Mouse (Mus musculus) heart, embryonic 13.5 days (tissue): Measurements from ENCODE around the gene Cyp2w1. TPM values are rescaled to one million over a fixed set of nuclear protein-coding genes. Genes with fewer than 3 reads are reported as not detected.
A peak's percentile ranks its signal among the peaks of the same experiment; 100 is the strongest.

Source experiments
- ATAC-seq: fragments of 200-750 bp; cut with Nextera tagmentation; 2 replicates; pipeline ENCODE4 v1.8.0; 2017; ENCODE audit warnings: moderate TSS enrichment; ENCODE audit not compliant: insufficient number of reproducible peaks, low FRiP score, low TSS enrichment; ENCODE audit errors: extremely low read depth
- H3K27ac ChIP-seq: fragments of 300-500 bp; sonication (generic); replicated peaks from 2 replicates; pipeline ENCODE4 v1.5.1; 2015; ENCODE audit warnings: moderate library complexity, mild to moderate bottlenecking, inconsistent platforms
- H3K27me3 ChIP-seq: fragments of 300-500 bp; sonication (generic); replicated peaks from 2 replicates; pipeline ENCODE4 v1.6.1; 2015; ENCODE audit warnings: mild to moderate bottlenecking, inconsistent platforms
- H3K36me3 ChIP-seq: fragments of 300-500 bp; sonication (generic); 2 replicates; pipeline ENCODE4 v1.6.1; 2015; ENCODE audit warnings: mild to moderate bottlenecking, inconsistent platforms
- H3K4me1 ChIP-seq: fragments of 300-500 bp; sonication (generic); 2 replicates; pipeline ENCODE4 v1.6.1; 2015; ENCODE audit warnings: inconsistent platforms
- H3K4me2 ChIP-seq: fragments of 300-500 bp; sonication (generic); 2 replicates; pipeline ENCODE4 v1.6.1; 2015; ENCODE audit warnings: inconsistent platforms, mild to moderate bottlenecking, moderate library complexity
- H3K4me3 ChIP-seq: fragments of 300-500 bp; sonication (generic); 2 replicates; pipeline ENCODE4 v1.5.1; 2015; ENCODE audit warnings: moderate library complexity, mild to moderate bottlenecking, inconsistent platforms
- H3K9ac ChIP-seq: fragments of 300-500 bp; sonication (generic); 2 replicates; pipeline ENCODE4 v1.6.1; 2015; ENCODE audit warnings: inconsistent platforms, mild to moderate bottlenecking, moderate library complexity
- H3K9me3 ChIP-seq: fragments of 300-500 bp; sonication (generic); 2 replicates; pipeline ENCODE4 v1.6.1; 2016; ENCODE audit warnings: inconsistent platforms
- WGBS: fragments of 180-500 bp; shearing (Covaris S2); methylation state at CpG from one replicate; pipeline ENCODE4 v1.1.7; 2015; ENCODE audit warnings: mixed read lengths; 5-methylcytosine and 5-hydroxymethylcytosine counted together
- polyA plus RNA-seq: library from polyadenylated mRNA; unstranded; fragments of >200 nt; fragmentation: Nextera tagmentation; extraction: Ambion mirVana; gene quantifications from 2 replicates; pipeline ENCODE4 v1.2.1, GENCODE M21; 2015

The Cyp2w1 gene
- polyA plus RNA-seq, 1 experiment from 2014 or later, result not detected

DNA sequence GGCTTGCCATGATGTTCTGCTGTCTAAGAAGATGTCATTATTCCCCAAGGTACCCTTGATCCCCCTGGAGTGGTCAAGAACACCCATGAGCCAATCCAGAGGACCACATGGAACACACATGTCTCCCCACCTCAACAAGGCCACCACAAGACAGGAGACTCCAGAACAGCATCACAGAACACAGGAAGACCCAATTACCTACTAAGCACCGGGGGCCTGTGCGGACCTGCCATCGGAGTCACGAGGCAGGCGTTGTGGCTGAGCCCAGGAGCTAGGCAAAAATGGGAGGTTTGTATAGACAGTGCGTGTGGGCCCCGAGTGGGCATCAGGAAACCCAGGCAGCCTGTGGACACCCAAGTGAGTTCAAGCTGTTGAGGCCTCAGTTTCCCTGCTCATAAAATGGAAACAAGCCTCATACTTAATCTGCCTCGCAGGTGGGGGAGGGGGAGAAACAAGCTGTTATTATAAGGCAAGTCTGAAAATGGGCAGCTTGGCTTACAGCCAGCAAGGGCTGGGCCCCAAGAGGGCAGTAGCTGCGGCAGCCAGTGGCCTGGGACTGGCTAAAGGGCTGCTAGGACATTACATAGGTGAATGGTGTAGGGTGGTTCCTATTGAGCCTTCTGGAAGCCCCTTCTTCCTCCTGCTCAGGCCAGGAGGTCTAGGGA lies 29.0 kb upstream of the Cyp2w1 start:
- no peaks in the 10 kb centered on the region for H3K9me3 ChIP-seq
- no peaks in the 10 kb centered on the region for H3K36me3 ChIP-seq
- H3K9ac ChIP-seq, result no peak overlapping the region
- no peak overlapping the region for H3K4me3 ChIP-seq
- peaks cover 76% of the 10 kb centered on the region for H3K27me3 ChIP-seq
- peaks cover 25% of the 10 kb centered on the region for H3K4me1 ChIP-seq
- WGBS, result 69% methylated on average over 9 of the region's 9 CpGs
- H3K4me2 ChIP-seq, result peak overlapping the region; percentile 97; the same call in 1 of the 2 replicates
- no peak for ATAC-seq
- H3K27ac ChIP-seq, result no peak overlapping the region

DNA sequence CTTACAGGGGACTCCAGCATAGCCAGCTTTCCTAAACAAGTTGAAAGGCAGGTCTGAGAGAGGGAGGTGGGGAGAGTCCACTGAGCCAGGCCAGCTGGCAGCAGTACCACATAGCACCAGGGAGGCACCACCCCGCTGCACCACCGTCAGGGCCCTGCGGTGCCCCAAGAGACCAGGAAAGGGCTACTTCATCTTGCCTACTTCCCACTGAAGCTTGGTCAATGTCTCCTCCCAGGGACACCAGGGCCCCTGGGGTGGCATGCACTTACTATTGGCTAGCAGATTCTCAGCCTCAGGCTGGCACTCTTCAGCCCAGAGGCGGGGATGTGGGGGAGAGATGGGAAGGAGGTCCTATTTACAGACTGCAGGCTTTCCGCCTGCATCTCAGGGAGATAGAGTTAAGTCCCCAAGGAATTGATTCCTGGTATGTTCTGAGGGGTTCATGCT lies 28.3 kb upstream of the Cyp2w1 start:
- no peak for ATAC-seq
- Histone ChIP-seq H3K4me3 (peak overlapping the region; percentile 71; the same call in 1 of the 2 replicates), H3K27me3 (peaks cover 73% of the 10 kb centered on the region), H3K9me3 (no peaks in the 10 kb centered on the region), H3K4me1 (peaks cover 25% of the 10 kb centered on the region), H3K27ac (no peak overlapping the region), H3K36me3 (no peaks in the 10 kb centered on the region), H3K9ac (no peak overlapping the region), H3K4me2 (peak overlapping the region; percentile 97)
- 57% methylated on average over 5 of the region's 5 CpGs for WGBS

DNA sequence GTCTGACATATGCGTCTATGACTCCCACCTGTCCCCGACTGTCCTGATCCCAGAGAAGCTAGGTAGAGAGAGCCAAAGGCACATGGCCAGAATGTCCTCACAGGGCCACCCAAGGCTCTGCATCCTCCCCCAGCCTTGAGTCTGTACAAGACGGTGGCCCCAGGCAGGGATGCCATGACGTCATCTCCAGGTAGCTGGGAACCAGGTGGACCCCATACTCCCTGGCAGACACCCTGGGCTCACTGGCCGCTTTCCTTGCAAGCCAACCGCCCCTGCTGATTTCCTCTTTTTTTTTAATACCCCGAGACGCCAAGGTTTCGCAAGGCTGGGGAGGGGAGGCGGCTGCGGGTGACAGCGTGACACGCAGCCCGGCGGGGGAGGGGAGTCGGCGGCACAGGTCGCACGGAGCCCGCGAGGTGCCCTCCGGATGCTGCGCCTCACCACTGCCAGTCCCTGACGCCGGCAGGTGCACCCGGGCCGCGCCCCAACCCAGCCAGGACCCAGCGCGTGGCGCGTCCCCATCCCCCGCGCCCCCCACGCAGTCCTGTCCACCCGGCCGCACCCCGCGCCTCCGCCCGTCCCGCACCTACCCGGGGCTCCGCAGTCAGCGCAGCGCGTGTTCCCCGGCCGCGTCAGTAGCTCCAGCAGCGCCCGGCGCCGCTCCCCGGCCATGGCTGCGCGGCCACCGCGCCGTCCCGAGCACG lies 27.6 kb upstream of the Cyp2w1 start:
- Histone ChIP-seq H3K4me2 (peak overlapping the region; percentile 97), H3K4me1 (peaks cover 25% of the 10 kb centered on the region), H3K27ac (no peak overlapping the region), H3K27me3 (peaks cover 77% of the 10 kb centered on the region), H3K9me3 (no peaks in the 10 kb centered on the region), H3K9ac (peak overlapping the region; percentile 84), H3K36me3 (no peaks in the 10 kb centered on the region), H3K4me3 (peak overlapping the region; percentile 71)
- WGBS, result 3% methylated on average over 50 of the region's 62 CpGs
- ATAC-seq, result 0 out of 2 replicates have a peak, but pooled peaks have one; percentile 14

DNA sequence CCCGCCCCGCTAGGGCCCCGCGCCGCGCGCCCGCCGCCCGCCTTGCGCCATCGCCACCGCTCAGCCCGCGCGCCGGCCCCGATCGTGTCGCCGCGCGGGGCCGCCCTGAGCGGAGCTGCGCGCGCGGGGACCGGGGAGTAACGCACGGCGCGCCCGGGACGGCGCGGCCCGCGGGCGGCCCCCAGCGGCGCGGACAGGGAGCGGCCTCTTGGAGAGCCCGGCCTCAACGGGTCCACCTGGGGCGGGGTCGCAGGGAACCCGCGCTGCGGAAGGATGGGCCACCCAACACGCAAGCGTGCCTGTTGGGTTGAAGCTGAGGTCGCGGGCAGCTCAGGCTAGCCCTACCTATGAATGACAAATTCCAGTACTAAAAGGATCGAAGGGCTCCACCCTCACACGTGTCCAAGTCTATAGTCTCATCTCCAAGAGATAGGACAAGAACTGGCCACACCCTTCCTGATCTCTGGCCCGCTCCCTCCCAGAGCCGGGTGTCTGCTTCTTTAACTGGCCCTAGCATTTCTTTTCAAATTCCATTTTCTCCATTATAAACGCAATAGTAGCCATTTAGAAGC lies 26.9 kb upstream of the Cyp2w1 start, which contains the start of gene Adap1:
TSS of gene Adap1 (minus strand) at position 228 of the 572 bp plus-strand sequence.
- Histone ChIP-seq H3K9me3 (no peaks in the 10 kb centered on the region), H3K4me3 (peak within 1 kb of the TSS; percentile 71), H3K36me3 (no peaks in the 10 kb centered on the region), H3K9ac (peak within 1 kb of the TSS; percentile 84), H3K4me2 (peak within 1 kb of the TSS; percentile 97), H3K27ac (no peak within 1 kb of the TSS), H3K4me1 (peaks cover 25% of the 10 kb centered on the region), H3K27me3 (peaks cover 75% of the 10 kb centered on the region)
- ATAC-seq, result 0 out of 2 replicates have a peak, but pooled peaks have one; percentile 31
- WGBS, result 2% methylated on average over 58 of the region's 61 CpGs

DNA sequence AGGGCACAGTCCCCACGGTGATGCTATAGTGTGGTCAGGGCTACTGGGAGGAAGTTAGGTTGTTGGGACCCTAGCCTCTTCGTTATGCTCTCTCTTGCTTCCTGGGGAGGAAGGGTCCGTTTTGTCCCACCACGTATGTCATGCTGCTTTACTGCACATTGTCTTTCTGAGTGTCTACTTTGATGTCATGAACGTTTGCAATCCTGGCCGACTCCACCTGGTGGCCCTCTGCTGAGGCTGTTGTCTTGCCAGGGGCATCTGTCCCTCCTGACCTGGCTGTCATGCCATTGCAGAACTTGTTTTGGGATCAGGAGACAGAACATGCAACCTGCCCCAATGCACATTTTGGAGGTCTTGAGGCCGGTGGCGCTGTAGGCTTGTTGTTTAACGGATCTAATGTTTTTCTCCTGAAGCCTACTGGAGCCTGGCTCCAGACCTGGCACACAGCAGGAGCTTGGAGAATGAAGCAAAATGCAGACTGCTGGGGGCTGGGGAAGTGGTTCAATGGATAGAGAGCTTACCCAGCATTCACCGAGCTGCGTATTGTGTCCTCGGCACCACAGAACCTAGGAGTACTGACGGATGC lies 26.2 kb upstream of the Cyp2w1 start:
- Histone ChIP-seq H3K36me3 (no peaks in the 10 kb centered on the region), H3K4me3 (no peak overlapping the region; the same call in 1 of the 2 replicates), H3K9ac (no peak overlapping the region), H3K27me3 (peaks cover 81% of the 10 kb centered on the region), H3K27ac (no peak overlapping the region), H3K9me3 (no peaks in the 10 kb centered on the region), H3K4me2 (no peak overlapping the region), H3K4me1 (peaks cover 25% of the 10 kb centered on the region)
- WGBS, result 60% methylated on average over 13 of the region's 13 CpGs
- ATAC-seq, result no peak

DNA sequence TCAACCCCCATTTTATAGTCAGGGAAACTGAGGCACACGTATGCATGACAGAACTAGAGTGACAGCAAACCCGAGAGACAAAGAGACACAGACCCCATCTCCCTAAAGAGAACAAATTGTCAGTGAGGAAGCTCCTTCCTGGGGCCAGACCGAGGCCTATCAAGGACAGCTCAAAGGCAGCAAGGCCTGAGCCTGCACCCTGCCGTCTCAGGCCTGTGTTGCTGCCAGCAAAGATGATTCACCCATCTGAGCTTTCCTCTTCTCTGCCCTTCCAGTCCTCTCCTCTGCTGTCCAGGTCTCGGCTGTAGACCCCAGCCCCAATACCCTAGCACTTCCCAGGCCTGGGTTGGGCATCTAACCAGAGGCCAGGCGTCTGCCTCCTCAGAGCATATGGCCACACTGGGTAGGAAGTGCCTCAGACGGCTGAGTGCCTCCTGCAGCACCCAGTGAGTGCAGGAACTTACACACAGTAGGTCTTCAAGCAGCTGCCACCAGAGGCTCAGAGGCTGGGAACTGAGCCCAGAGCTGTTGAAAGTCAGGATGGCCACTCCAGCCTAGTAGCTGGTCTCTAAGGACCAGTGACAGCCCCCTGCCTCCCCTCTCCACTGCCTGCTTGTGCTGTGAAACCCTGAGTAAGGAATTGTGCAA lies 25.3 kb upstream of the Cyp2w1 start:
- Histone ChIP-seq H3K4me3 (no peak overlapping the region), H3K27me3 (peaks cover 82% of the 10 kb centered on the region), H3K9ac (no peak overlapping the region), H3K9me3 (no peaks in the 10 kb centered on the region), H3K36me3 (no peaks in the 10 kb centered on the region), H3K27ac (no peak overlapping the region), H3K4me2 (no peak overlapping the region), H3K4me1 (peaks cover 29% of the 10 kb centered on the region)
- no peak for ATAC-seq
- 61% methylated on average over 7 of the region's 7 CpGs for WGBS

DNA sequence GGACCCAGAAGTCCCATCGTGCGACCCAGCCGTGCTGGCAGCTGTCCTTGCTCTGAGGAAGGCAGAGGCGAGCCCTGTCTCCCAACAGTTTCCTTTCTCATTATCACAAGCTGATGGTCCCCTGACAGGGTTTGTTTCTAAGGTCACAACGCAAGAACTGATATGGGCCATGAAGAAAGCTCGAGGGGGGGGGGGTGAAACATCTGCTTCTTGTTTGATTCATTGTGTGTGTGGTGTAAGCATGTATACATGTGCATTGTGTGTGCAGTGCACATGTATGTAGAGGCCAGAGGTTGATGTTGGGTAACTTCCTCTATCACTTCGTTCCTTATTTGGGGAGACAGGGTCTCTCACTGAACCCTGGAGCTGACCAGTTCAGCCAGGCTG lies 24.8 kb upstream of the Cyp2w1 start:
- Histone ChIP-seq H3K9ac (no peak overlapping the region), H3K4me1 (peaks cover 34% of the 10 kb centered on the region), H3K9me3 (no peaks in the 10 kb centered on the region), H3K27ac (no peak overlapping the region), H3K27me3 (peaks cover 76% of the 10 kb centered on the region), H3K36me3 (no peaks in the 10 kb centered on the region), H3K4me2 (no peak overlapping the region), H3K4me3 (no peak overlapping the region)
- no peak for ATAC-seq
- WGBS, result 51% methylated on average over 7 of the region's 7 CpGs

DNA sequence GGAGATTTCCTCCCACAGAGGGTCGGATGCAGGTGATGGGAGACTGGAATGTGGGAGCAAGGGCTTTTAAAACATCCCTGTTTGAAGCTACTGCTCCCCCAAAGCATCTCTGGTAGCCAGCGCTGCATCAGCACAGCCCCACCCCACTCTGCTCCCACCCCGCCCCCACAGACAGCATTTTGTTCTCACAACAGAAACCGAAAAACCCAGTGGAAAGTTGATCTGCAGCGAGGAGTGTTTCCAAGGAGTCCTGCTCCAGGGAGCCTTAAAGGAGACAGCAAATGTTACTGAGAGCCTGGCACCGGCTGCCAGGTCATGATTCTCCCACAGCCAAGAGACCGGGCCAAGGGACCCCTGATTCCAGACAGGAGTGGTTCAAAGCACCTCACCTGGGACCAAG lies 21.7 kb upstream of the Cyp2w1 start:
- WGBS, result 68% methylated on average over 7 of the region's 7 CpGs
- H3K4me3 ChIP-seq, result no peak overlapping the region
- no peak for ATAC-seq
- no peak overlapping the region for H3K27ac ChIP-seq
- peaks cover 46% of the 10 kb centered on the region for H3K27me3 ChIP-seq
- no peak overlapping the region for H3K4me2 ChIP-seq
- H3K9ac ChIP-seq, result no peak overlapping the region
- peaks cover 14% of the 10 kb centered on the region for H3K4me1 ChIP-seq
- H3K9me3 ChIP-seq, result no peaks in the 10 kb centered on the region
- H3K36me3 ChIP-seq, result peaks cover 13% of the 10 kb centered on the region

DNA sequence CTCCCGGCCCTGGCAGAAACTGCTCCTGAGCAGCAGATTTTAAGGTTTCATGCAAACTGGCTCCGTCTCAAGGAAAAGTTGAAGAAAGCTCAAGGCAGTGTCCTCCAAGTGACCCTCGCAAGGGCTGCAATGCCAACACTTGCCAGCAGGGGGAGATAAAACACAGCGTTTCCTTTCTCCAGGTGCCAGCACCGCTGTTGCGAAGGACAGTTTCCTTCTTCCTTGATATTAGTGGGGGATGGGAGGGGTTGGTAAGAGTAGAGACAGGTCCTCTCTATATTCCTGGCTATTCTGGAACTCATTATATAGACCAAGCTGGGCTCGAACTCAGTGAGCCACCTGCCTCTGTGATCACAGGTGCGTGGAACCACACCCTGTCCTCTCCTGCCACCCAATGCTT lies 20.7 kb upstream of the Cyp2w1 start:
- Histone ChIP-seq H3K27me3 (peaks cover 37% of the 10 kb centered on the region), H3K9ac (no peak overlapping the region)

DNA sequence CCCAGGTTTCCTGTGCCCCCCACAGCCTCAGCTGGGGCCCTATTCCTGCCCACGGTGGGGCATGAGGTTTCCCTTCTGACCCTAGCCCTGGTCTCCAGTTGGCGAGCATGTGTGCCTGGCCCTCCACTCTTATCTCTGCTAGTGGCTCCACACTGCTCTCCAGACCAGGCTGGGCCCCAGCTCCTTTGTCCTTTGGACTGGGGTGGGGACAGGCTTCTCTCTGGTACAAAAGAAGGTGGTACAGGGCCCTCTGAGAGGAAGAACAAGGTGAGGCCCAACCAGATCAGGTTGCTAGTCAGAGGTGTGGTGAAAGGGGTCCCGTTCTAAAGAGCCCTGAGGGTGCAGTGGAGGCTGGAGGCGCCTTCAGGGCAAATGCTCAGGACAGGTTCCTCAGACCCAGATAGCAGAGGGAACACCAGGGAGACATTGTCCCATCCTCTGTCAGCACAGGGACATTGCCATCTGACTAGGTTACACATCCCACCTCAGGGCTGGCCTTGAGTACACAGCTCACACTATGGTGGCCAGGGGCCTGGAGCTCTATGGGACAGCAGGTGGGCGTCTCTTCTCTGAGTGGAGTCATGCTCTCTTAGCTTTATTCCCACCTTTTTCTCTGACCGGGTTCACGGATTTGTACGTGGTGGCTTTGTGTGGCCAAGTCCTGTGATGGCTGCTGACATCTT lies 19.7 kb upstream of the Cyp2w1 start:
- no peaks in the 10 kb centered on the region for H3K9me3 ChIP-seq

More for the DNA sequence above, 20.7 kb upstream of the Cyp2w1 start:
- Histone ChIP-seq H3K4me3 (no peak overlapping the region), H3K27ac (no peak overlapping the region), H3K4me2 (no peak overlapping the region), H3K9me3 (no peaks in the 10 kb centered on the region), H3K36me3 (peaks cover 22% of the 10 kb centered on the region), H3K4me1 (peaks cover 13% of the 10 kb centered on the region)
- ATAC-seq, result no peak
- WGBS, result 20% methylated on average over 8 of the region's 8 CpGs

More for the DNA sequence above, 19.7 kb upstream of the Cyp2w1 start:
- ATAC-seq, result no peak; the same call in 1 of the 2 replicates
- Histone ChIP-seq H3K27ac (no peak overlapping the region), H3K9ac (peak overlapping the region; percentile 48; the same call in 1 of the 2 replicates), H3K4me2 (no peak overlapping the region), H3K36me3 (peaks cover 32% of the 10 kb centered on the region), H3K4me1 (peaks cover 21% of the 10 kb centered on the region), H3K4me3 (no peak overlapping the region), H3K27me3 (peaks cover 27% of the 10 kb centered on the region)
- 65% methylated on average over 8 of the region's 8 CpGs for WGBS
